Comparison of ENCODE assay signal across 8 mouse cellular contexts in the genomic region with DNA sequence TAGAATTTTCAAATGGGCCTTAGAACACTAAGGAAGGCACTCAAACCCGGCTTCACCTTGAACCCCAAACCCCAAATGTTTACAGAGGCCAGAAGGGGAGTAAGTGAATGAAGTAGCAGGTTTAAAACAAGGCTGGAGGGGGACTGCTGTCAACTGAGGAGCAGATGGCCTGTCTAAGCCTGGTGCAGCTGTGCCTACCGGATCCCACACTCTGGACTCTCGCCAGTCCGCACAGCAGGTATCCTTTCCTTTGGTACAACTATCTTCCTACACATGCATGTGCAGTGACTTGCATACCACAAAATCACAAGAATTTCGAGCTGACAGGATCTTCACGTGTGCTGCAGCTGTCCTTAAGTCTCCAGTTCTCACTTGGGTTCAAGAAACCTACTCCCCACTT. TPM values are rescaled to one million over a fixed set of nuclear protein-coding genes. Genes with fewer than 3 reads are reported as not detected.
DNase-seq lines count a peak whose midpoint lies in the region; ATAC-seq lines count a peak whose summit lies in the region.

No protein-coding gene starts in this region.

- H3K4me1 ChIP-seq in heart, embryonic 11.5 days (ENCODE audit: control insufficient read depth, insufficient read depth, low read length): peaks cover 31% of the 10 kb centered on the region
- H3K4me1 ChIP-seq in hindbrain, embryonic 15.5 days (replicated peaks): peaks cover 47% of the 10 kb centered on the region
- peaks cover 37% of the 10 kb centered on the region for H3K4me1 ChIP-seq in midbrain, embryonic 12.5 days

- no peak overlapping the region for H3K4me3 ChIP-seq in heart, embryonic 11.5 days (ENCODE audit: low read depth, low read length)
- H3K4me3 ChIP-seq in hindbrain, embryonic 15.5 days: peak overlapping the region; percentile 56
- peak overlapping the region; percentile 65; the same call in 1 of the 2 replicates for H3K4me3 ChIP-seq in midbrain, embryonic 12.5 days

- peak overlapping the region; percentile 97 for H3K4me2 ChIP-seq in heart, embryonic 11.5 days
- H3K4me2 ChIP-seq in hindbrain, embryonic 15.5 days: peak overlapping the region; percentile 84
- H3K4me2 ChIP-seq in midbrain, embryonic 12.5 days (replicated peaks): peak overlapping the region; percentile 86

- peak overlapping the region; percentile 88; the same call in 1 of the 2 replicates for H3K9ac ChIP-seq in heart, embryonic 11.5 days (ENCODE audit: low read depth, low read length)
- H3K9ac ChIP-seq in hindbrain, embryonic 15.5 days: peak overlapping the region; percentile 78
- H3K9ac ChIP-seq in midbrain, embryonic 12.5 days (replicated peaks): peak overlapping the region; percentile 90; the same call in 1 of the 2 replicates

- 77% methylated on average over 6 of the region's 6 CpGs for WGBS in heart, embryonic 11.5 days (ENCODE audit: insufficient replicate concordance)
- 60% methylated on average over 6 of the region's 6 CpGs for WGBS in hindbrain, embryonic 15.5 days
- WGBS in midbrain, embryonic 12.5 days: 69% methylated on average over 6 of the region's 6 CpGs

- H3K9me3 ChIP-seq in heart, embryonic 11.5 days (replicated peaks; ENCODE audit: control insufficient read depth, low read length): no peaks in the 10 kb centered on the region
- H3K9me3 ChIP-seq in hindbrain, embryonic 15.5 days: no peaks in the 10 kb centered on the region
- no peaks in the 10 kb centered on the region for H3K9me3 ChIP-seq in midbrain, embryonic 12.5 days

- peaks cover 7% of the 10 kb centered on the region for H3K36me3 ChIP-seq in heart, embryonic 11.5 days (ENCODE audit: control insufficient read depth, insufficient read depth, low read length)
- H3K36me3 ChIP-seq in hindbrain, embryonic 15.5 days: peaks cover 16% of the 10 kb centered on the region
- H3K36me3 ChIP-seq in midbrain, embryonic 12.5 days: peaks cover 33% of the 10 kb centered on the region

- H3K27ac ChIP-seq in heart, embryonic 11.5 days (ENCODE audit: low read depth, low read length): no peak overlapping the region
- H3K27ac ChIP-seq in hindbrain, embryonic 15.5 days (replicated peaks): 0 out of 2 replicates have a peak overlapping the region, but pooled peaks have one; percentile 10
- H3K27ac ChIP-seq in midbrain, embryonic 12.5 days (replicated peaks): 0 out of 2 replicates have a peak overlapping the region, but pooled peaks have one; percentile 4

- H3K27me3 ChIP-seq in heart, embryonic 11.5 days (ENCODE audit: control insufficient read depth, insufficient read depth, low read length): peaks cover 7% of the 10 kb centered on the region
- peaks cover 1% of the 10 kb centered on the region; the same call in 1 of the 2 replicates for H3K27me3 ChIP-seq in hindbrain, embryonic 15.5 days
- H3K27me3 ChIP-seq in midbrain, embryonic 12.5 days: peaks cover 7% of the 10 kb centered on the region

- ATAC-seq in heart, embryonic 11.5 days (replicated peaks; ENCODE audit: insufficient number of reproducible peaks, low FRiP score, low TSS enrichment): no peak
- no peak for ATAC-seq in hindbrain, embryonic 15.5 days (ENCODE audit: low FRiP score, low read depth)
- no peak for ATAC-seq in midbrain, embryonic 12.5 days (ENCODE audit: low FRiP score, low read depth)
- no peak for ATAC-seq in granulocyte monocyte progenitor cell, adult 5-6 weeks (replicated peaks; ENCODE audit: poor library complexity, severe bottlenecking)

- DNase-seq in heart, postnatal 4 days: no peak
- peak; percentile 38 for DNase-seq in Muller cell, postnatal 12 days (ENCODE audit: inconsistent ontology term)
- DNase-seq in urinary bladder, postnatal 36 days (ENCODE audit: low spot score in 2 of 2): no peak
- DNase-seq in cerebellum, adult 11 months: no peak

RNA-seq across cellular contexts. Expression of a gene that starts 1.6 kb away (rescaled TPM):
- polyA plus RNA-seq in heart, embryonic 11.5 days (2014; fragmentation: Nextera tagmentation; extraction: Ambion mirVana): 10.1 and 13.1 TPM in 2 replicates
- 10 to 100 TPM; 14.8 to 17.9 TPM for total RNA-seq in heart, postnatal 4 days (2021)
- 16.2 and 17.3 TPM in 2 replicates for polyA plus RNA-seq in hindbrain, embryonic 15.5 days (2015; fragmentation: Nextera tagmentation; extraction: Ambion mirVana)
- 40.1 and 45.6 TPM in 2 replicates for polyA plus RNA-seq in midbrain, embryonic 12.5 days (2016; fragmentation: Nextera tagmentation; extraction: Ambion mirVana)
- 30.7 and 36.3 TPM in 2 replicates for total RNA-seq in granulocyte monocyte progenitor cell, adult 5-6 weeks (2014; fragmentation: Nextera tagmentation)
- total RNA-seq in granulocyte monocyte progenitor cell, adult 5-6 weeks (2017): 21.3 and 24.2 TPM in 2 replicates

RNA-seq across cellular contexts. Expression of a gene that starts 1.8 kb away (rescaled TPM):
- polyA plus RNA-seq in heart, embryonic 11.5 days (2014; fragmentation: Nextera tagmentation; extraction: Ambion mirVana): 189 and 202 TPM in 2 replicates
- 10 to 100 TPM; 81.6 to 86.4 TPM for total RNA-seq in heart, postnatal 4 days (2021)
- 183 and 187 TPM in 2 replicates for polyA plus RNA-seq in hindbrain, embryonic 15.5 days (2015; fragmentation: Nextera tagmentation; extraction: Ambion mirVana)
- 186 and 187 TPM in 2 replicates for polyA plus RNA-seq in midbrain, embryonic 12.5 days (2016; fragmentation: Nextera tagmentation; extraction: Ambion mirVana)
- total RNA-seq in granulocyte monocyte progenitor cell, adult 5-6 weeks (2014; fragmentation: Nextera tagmentation): 89.2 and 132 TPM in 2 replicates
- total RNA-seq in granulocyte monocyte progenitor cell, adult 5-6 weeks (2017): 92.6 and 103 TPM in 2 replicates

RNA-seq across cellular contexts. Expression of a gene that starts 4.0 kb away (rescaled TPM):
- 0.56 and 0.70 TPM in 2 replicates for polyA plus RNA-seq in heart, embryonic 11.5 days (2014; fragmentation: Nextera tagmentation; extraction: Ambion mirVana)
- 1 to 10 TPM; 1.5 to 2.1 TPM for total RNA-seq in heart, postnatal 4 days (2021)
- 4.7 and 5.9 TPM in 2 replicates for polyA plus RNA-seq in hindbrain, embryonic 15.5 days (2015; fragmentation: Nextera tagmentation; extraction: Ambion mirVana)
- polyA plus RNA-seq in midbrain, embryonic 12.5 days (2016; fragmentation: Nextera tagmentation; extraction: Ambion mirVana): 4.4 and 4.5 TPM in 2 replicates
- total RNA-seq in granulocyte monocyte progenitor cell, adult 5-6 weeks (2014; fragmentation: Nextera tagmentation): not detected in 2 replicates
- total RNA-seq in granulocyte monocyte progenitor cell, adult 5-6 weeks (2017): 0.09 TPM in 1 of 2 replicates, not detected in the other

RNA-seq across cellular contexts. Expression of a gene that starts 18.3 kb away (rescaled TPM):
- 7.8 and 8.6 TPM in 2 replicates for polyA plus RNA-seq in heart, embryonic 11.5 days (2014; fragmentation: Nextera tagmentation; extraction: Ambion mirVana)
- total RNA-seq in heart, postnatal 4 days (2021): 1 to 10 TPM; 2.4 to 3.1 TPM
- 221 and 228 TPM in 2 replicates for polyA plus RNA-seq in hindbrain, embryonic 15.5 days (2015; fragmentation: Nextera tagmentation; extraction: Ambion mirVana)
- 48.4 and 50.5 TPM in 2 replicates for polyA plus RNA-seq in midbrain, embryonic 12.5 days (2016; fragmentation: Nextera tagmentation; extraction: Ambion mirVana)
- 5.4 and 6.7 TPM in 2 replicates for total RNA-seq in granulocyte monocyte progenitor cell, adult 5-6 weeks (2014; fragmentation: Nextera tagmentation)
- 4.5 and 7.6 TPM in 2 replicates for total RNA-seq in granulocyte monocyte progenitor cell, adult 5-6 weeks (2017)

RNA-seq across cellular contexts. Expression of a gene that starts 47.2 kb away (rescaled TPM):
- 15.5 and 21.8 TPM in 2 replicates for polyA plus RNA-seq in heart, embryonic 11.5 days (2014; fragmentation: Nextera tagmentation; extraction: Ambion mirVana)
- 10 to 100 TPM; 75.3 to 76.7 TPM for total RNA-seq in heart, postnatal 4 days (2021)
- 83.5 and 83.7 TPM in 2 replicates for polyA plus RNA-seq in hindbrain, embryonic 15.5 days (2015; fragmentation: Nextera tagmentation; extraction: Ambion mirVana)
- polyA plus RNA-seq in midbrain, embryonic 12.5 days (2016; fragmentation: Nextera tagmentation; extraction: Ambion mirVana): 78.7 and 88.5 TPM in 2 replicates
- total RNA-seq in granulocyte monocyte progenitor cell, adult 5-6 weeks (2014; fragmentation: Nextera tagmentation): 37.0 and 59.8 TPM in 2 replicates
- 26.9 and 37.7 TPM in 2 replicates for total RNA-seq in granulocyte monocyte progenitor cell, adult 5-6 weeks (2017)
